Mouse (Mus musculus): ENCODE results near the gene Pyroxd1. TPM values are rescaled to one million over a fixed set of nuclear protein-coding genes. Genes with fewer than 3 reads are reported as not detected.
A peak's percentile ranks its signal among the peaks of the same experiment; 100 is the strongest.

Pyroxd1 gene
- total RNA-seq, 2 experiments from 2014 or later = 13.6 to 13.8 TPM

DNA sequence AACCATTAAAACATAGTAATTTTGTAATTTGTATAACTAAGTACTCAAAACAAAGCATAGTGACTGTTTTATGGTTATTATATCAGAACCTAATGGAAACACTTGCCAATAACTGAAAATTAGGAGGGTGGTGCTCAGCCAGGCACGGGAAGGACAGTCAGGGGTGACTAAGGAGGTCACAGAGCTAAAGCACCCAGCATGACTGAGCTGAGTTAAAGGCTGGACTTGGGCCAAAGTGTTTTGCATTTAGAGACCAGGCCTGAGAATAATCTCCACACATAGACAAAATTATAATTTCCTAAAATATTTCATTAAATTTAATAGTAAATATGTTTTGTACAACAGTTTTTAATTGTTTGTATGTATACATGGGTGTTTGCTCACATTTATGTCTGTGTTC, 31.6 kb downstream of the Pyroxd1 start:
- DNase-seq = no peak

DNA sequence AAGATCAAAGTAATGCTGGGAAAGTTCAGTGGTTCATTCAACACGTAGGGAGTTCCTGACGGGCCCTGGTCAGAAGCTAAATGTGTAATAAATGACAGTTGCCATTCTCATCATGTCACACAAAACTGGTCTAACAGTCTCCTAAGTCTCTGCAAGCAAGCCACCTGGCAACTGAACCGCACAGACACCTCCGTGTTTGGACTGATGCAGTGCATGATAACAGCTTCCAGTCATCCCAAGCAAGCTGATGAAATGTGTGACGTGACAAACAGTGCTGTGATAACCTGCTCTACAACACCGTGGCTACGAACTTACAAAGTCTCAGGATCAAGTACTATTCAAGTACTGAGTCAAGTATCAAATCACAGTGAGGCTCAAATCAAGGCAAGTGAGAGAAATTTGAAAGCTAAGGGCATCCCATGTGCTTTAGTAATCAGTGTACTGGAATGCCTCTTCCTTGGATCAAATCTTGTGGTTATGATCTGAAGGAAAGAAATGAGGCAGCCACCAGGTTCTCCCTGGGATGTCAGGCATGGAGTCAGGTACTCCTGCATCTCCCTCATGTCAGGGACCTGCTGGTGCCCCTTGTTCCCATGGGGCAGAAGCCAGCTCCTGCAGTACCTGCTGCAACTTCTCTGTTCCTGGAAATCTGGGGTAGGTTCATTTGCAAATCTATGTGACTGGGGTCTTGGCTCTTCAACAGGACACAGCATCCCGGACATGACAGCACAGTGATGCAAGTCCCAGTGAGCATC, 33.3 kb downstream of the Pyroxd1 start:
- no peak for DNase-seq

GRCm38 (mm10) chr6:142379961-142380360, 34.5 kb downstream of the Pyroxd1 start:
- DNase-seq = no peak

GRCm38 (mm10) chr6:142381615-142382014, 36.2 kb downstream of the Pyroxd1 start:
- no peak for DNase-seq

DNA sequence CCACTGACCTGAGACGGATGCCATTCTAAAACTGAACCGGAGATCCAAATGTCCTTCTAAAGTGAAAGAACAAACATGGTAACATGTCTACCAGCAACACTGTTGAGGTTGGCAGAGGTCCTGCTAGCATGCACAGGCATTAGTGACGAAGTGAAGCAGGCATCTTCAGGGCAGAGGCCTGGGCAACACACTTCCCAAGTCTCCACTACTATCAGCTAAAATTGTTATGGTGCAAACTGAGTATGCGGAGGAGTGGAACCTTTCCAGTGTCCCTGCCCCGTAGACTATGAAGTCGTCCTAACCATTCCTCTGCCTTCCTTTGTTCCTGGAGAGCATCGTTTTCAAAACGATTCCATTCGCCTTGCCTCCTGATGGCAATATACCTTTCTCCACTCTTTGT, 39.1 kb downstream of the Pyroxd1 start:
- no peak for DNase-seq

GRCm38 (mm10) chr6:142386285-142387010, 41.0 kb downstream of the Pyroxd1 start:
- no peak for DNase-seq

DNA sequence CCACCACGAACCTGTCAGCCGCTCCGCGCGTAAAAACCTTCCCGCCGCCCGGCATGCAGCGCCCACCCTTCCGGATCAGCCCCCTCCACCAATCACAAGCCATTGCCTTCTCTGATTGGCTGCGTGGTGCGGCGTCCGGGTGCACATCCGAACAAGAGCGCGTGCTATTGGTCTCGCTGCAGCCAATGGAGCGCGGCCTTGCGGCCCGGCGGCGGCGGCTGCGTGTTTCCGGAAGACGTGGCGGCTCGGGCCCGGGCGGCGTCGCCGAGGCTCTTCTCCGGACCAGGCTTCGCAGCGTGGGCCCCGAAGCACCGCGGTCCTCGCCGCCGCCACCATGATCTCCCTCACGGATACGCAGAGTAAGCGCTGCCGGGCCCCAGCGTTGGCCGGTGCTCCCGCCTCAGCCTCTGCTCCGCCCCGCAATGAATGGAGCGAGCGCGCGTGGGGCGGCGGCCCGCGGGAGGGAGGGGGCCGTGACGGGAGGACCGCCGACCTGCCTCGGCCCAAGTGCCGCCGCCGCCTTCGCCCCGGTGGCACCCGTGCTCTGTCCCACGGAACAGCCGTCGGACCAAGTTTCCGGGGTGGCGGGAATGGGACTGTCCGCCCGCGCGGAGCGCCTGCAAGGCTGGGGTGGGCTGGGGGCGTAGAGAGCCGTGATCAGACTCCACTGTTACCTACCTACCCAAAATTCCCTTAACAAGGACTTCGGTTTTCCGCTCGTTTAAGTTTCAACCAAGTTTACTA, 41.7 kb downstream of the Pyroxd1 start, which contains the start of the genes Recql and Golt1b:
Gene Recql, minus strand, starts transcription at position 77 of the 744 bp plus-strand sequence.
Gene Golt1b, plus strand, starts transcription at position 211 of the 744 bp plus-strand sequence.
- peak; percentile 99 for DNase-seq

DNA sequence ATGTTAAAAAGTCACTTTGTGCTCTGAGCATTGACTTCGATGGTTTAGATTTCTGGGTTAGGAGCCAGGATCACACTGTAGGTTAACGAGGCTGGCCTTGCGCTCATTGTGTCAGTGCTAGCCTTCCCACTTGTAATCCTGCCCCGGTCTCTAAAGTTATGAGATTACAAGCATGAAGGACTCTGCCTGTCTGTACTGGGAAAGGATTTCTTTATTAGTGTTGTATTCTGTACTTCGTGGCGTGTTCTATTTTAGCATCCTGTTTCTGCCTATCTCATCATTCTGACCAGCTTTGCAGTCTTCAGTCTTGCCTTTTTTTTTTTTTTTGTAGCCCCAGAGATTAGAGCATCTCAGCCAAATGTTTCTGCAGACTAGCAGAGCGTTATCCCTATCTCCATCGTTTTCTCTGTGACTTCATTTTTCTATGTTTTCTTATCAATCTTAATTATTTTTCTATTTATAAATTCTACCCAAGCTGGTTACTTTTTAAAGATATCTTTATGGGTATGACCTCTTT, 42.4 kb downstream of the Pyroxd1 start:
- no peak for DNase-seq

- DNase-seq = no peak
Measured at GRCm38 (mm10) chr6:142389101-142389500, 43.6 kb downstream of the Pyroxd1 start.

- no peak for DNase-seq
Measured at GRCm38 (mm10) chr6:142392312-142392711, 46.9 kb downstream of the Pyroxd1 start.

- DNase-seq = peak; percentile 31 to 36
Measured at GRCm38 (mm10) chr6:142394669-142395068, 49.2 kb downstream of the Pyroxd1 start.

- DNase-seq = no peak
Measured at GRCm38 (mm10) chr6:142395756-142396155, 50.3 kb downstream of the Pyroxd1 start.

- no peak for DNase-seq
Measured at GRCm38 (mm10) chr6:142411140-142411539, 65.7 kb downstream of the Pyroxd1 start.

Other genes starting within 250 kb of the Pyroxd1 start
- under 1 TPM; 0.90 to 0.99 TPM for gene Slco1a6, start 137.1 kb upstream of the Pyroxd1 start, total RNA-seq (2021)
- gene Iapp, start 47.2 kb upstream of the Pyroxd1 start, total RNA-seq (2021) = not detected
- not detected for gene Slco1a5, start 22.7 kb upstream of the Pyroxd1 start, total RNA-seq (2021)
- gene Recql, start 41.4 kb downstream of the Pyroxd1 start, total RNA-seq (2021) = 10 to 100 TPM; 26.1 to 29.3 TPM
- 10 to 100 TPM; 29.5 to 33.8 TPM for gene Golt1b, start 41.6 kb downstream of the Pyroxd1 start, total RNA-seq (2021)
- 1 to 10 TPM; 1.7 to 2.1 TPM for gene Spx, start 67.8 kb downstream of the Pyroxd1 start, total RNA-seq (2021)
- under 1 TPM in 1 of 2 experiments, not detected in 1; 0.58 TPM for gene Gys2, start 127.5 kb downstream of the Pyroxd1 start, total RNA-seq (2021)
- 100 to 1,000 TPM; 518 to 567 TPM for gene Ldhb, start 162.3 kb downstream of the Pyroxd1 start, total RNA-seq (2021)
- 1 to 10 TPM; 1.5 to 2.0 TPM for gene Kcnj8, start 226.0 kb downstream of the Pyroxd1 start, total RNA-seq (2021)

All from layer of hippocampus, postnatal 36 days (tissue).